Mouse (Mus musculus): Measurements from ENCODE around the gene Shmt1.

DNA sequence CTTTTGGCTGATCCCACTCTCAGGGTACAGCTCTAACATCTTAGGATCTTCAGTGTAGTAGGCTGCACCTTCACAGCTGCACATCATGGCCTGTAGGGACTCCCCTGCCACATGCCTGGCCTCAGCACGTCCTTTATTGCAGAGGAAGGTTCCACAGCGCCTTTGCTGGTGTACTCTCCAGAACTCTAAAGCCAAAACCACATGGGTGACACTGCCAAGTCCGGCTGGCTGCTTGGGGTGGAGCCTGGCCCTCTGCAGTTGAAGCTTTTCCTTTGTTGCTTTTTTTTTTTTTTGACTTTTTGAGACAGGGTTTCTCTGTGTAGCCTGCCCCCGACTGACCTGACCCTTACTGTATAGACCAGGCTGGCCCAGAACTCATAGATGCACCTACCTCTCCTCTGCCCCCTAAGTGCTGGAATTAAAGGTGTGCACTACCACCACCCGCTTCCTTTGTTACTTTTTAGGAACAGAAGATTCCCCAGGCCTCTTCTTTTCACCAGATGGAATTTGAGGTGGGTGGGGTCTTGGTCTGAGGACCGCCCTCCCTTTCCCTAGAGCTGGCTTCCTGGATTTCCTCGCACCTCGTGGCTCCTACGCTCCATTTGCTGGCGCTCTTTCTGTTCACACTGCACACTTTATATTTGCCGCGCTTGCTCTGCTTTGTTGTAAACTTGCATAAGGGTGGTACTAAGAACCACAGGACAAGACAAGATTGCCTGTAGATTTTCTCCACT, 30.1 kb upstream of the Shmt1 start:
- TF ChIP-seq CTCF (IDR thresholded peaks at IDR 0.05; ENCODE audit: control insufficient read depth, insufficient read depth, insufficient replicate concordance, low read depth, low read length) = no peak
- no peak for TF ChIP-seq POLR2A (IDR thresholded peaks at IDR 0.05; ENCODE audit: control insufficient read depth, low read depth, low read length)
